Mouse (Mus musculus): ENCODE results near the gene Ildr2.

Ildr2 gene

GRCm38 (mm10) chr1:166284390-166284789, 30.5 kb downstream of the Ildr2 start:
- DNase-seq (ENCODE audit: low spot score), result no peak

- no peak for DNase-seq (ENCODE audit: low spot score)
Measured at GRCm38 (mm10) chr1:166286231-166286630, 32.3 kb downstream of the Ildr2 start.

DNA sequence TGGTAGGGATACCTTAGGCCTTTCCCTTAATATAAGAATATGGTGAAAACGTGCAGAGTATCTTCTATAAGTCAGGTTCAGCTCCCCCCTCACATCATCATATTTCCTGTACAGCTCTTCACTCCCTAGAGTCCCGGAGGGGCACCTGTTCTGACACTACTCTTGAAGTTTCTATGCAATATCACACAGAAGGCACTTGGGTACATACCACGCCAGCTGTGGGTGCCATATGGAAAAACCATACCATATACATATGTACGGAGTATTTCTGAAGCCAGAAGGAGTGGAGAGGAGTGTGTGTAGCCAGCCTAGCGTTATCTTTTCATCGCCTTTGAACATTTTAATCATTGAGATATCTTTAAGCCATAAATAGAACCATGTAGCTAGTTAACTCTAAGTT, 36.6 kb downstream of the Ildr2 start:
- no peak for DNase-seq (ENCODE audit: low spot score)

GRCm38 (mm10) chr1:166293086-166293485, 39.1 kb downstream of the Ildr2 start:
- no peak for DNase-seq (ENCODE audit: low spot score)

- DNase-seq (ENCODE audit: low spot score), result no peak
Measured at GRCm38 (mm10) chr1:166295548-166295947, 41.6 kb downstream of the Ildr2 start.

DNA sequence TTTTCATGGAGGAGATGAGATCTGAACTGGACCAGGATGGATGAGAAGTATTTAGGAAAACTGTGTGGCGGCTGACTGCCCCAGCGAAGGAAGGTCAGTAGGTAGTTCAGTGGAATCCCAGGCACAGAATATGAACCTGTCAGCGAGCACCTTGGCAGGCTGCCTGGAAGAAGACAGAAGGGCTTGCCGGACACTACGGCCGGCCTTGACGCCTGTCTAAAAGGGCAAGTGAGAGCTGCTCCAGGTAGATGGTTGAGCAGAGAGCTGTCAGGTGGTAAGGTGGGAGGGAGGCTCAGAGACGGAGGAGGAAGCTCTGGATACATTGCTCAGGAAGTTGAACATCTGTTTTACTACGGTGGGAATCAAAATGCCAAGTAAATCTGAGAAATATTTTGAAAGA, 42.4 kb downstream of the Ildr2 start:
- DNase-seq (ENCODE audit: low spot score), result no peak

DNA sequence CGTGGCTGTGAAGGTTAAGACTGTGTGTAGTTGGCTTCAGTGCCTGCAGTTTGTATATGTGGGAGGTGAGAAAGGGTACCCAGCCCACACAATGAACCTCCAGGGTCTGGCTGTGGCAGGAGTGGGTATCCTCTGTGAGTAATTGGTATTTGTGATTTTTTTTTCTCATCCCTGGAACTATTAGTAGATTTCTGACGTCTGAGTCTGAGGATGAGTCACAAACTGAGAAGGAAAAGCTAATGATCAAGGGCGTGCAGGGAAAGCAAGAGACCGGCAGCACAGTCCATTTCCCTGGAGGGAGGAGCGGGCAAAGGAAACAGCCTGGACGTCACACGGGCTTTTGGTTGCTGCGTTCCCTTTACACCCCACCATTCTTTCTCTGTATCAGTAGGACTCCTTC, 43.0 kb downstream of the Ildr2 start:
- DNase-seq (ENCODE audit: low spot score), result no peak

DNA sequence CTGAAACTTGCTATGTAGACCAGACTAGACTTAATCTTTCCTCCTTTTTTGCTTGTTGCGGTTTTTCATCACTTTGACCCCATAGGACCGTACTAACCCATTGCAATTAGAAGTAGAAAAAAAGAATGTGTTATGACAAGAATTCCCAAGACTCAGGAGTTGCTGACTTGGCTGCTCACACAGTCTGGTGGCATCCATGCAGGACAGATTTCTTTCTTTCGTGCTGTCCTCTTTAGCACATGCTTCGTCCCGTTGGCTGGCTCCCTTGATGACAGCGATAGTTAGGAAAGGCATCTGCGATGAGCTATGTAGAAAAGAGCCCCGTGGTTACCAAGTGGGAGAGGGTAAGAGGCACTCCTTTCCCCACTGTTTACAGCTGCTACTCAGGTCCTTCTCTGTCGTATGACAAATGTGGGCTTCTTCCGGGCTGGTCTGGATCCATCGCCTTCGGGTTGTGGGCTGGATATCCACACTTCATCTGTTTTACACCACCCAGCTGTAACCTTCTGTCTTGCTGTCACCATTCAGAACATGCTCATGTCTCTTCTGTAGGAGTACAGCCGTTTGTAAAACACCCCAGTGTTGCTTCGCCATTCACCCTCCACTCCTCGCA, 43.7 kb downstream of the Ildr2 start:
- DNase-seq (ENCODE audit: low spot score), result no peak

DNA sequence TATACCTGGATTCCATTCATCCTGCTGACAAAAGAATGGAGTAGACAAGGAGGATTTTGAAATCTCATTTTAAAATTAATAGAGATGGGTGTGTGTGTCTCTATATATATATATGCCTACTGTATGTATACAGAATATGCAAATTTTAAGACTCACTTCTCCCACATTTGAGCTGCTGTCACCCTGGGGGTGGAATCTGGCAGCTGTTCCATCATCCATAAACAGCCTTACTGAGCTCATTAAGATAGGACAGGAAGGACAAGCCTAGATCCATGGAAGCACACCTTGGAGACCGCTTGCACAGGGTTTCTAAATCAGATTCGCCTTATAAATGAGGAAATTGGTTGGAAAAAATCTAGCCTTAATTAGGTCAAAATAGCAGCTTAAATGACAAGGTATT, 44.9 kb downstream of the Ildr2 start:
- DNase-seq (ENCODE audit: low spot score), result no peak

- DNase-seq (ENCODE audit: low spot score), result no peak
Measured at GRCm38 (mm10) chr1:166299821-166300220, 45.9 kb downstream of the Ildr2 start.

- no peak for DNase-seq (ENCODE audit: low spot score)
Measured at GRCm38 (mm10) chr1:166300526-166300925, 46.6 kb downstream of the Ildr2 start.

- DNase-seq (ENCODE audit: low spot score), result no peak
Measured at GRCm38 (mm10) chr1:166304352-166305240, 50.7 kb downstream of the Ildr2 start.

GRCm38 (mm10) chr1:166308471-166308850, 54.5 kb downstream of the Ildr2 start:
- DNase-seq (ENCODE audit: low spot score), result no peak

- DNase-seq (ENCODE audit: low spot score), result no peak
Measured at GRCm38 (mm10) chr1:166308851-166309715, 55.1 kb downstream of the Ildr2 start.

GRCm38 (mm10) chr1:166311151-166311550, 57.2 kb downstream of the Ildr2 start:
- DNase-seq (ENCODE audit: low spot score), result no peak

GRCm38 (mm10) chr1:166313637-166314036, 59.7 kb downstream of the Ildr2 start:
- DNase-seq (ENCODE audit: low spot score), result no peak

DNA sequence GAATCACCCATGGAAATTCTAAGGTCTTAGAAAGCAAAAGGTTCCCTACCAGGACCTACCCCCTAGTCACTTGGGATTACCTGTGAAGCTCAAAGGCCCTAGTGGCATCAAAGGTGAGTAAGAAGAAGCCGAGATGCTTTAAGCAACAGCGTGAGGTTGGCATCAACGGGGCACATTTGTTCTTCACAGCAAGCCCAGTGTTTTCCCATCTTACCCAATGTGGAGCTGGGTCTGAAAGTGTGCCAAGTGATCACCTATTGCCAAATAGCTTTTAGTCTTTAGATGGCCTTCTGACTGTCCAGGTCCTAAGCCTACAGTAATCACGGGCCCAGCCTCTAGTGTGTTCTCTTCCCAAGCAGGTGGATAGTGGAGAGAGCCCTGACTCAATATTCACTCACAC, 61.8 kb downstream of the Ildr2 start:
- DNase-seq (ENCODE audit: low spot score), result no peak

- no peak for DNase-seq (ENCODE audit: low spot score)
Measured at GRCm38 (mm10) chr1:166319132-166319698, 65.3 kb downstream of the Ildr2 start.

DNA sequence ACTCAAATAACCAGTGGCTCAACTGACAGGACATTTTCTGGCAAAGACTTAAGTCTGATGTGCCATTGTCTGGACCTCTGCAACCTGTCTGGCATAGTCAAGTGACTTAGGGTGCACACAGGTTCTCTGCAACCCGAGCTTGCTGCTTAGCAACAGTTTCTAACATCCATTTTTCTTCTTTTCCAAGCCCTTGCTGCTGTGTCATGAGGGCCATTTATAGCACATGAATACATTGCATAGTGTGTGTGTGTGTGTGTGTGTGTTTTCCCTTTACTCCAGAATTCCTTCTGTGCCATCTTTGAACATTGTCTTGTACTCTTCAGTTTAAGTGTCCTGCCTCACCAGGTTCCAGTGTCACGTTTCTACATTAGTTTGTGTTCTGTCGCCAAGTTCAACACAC, 72.5 kb downstream of the Ildr2 start:
- DNase-seq (ENCODE audit: low spot score), result no peak

GRCm38 (mm10) chr1:166330752-166331151, 76.8 kb downstream of the Ildr2 start:
- DNase-seq (ENCODE audit: low spot score), result no peak

- no peak for DNase-seq (ENCODE audit: low spot score)
Measured at GRCm38 (mm10) chr1:166339110-166339509, 85.2 kb downstream of the Ildr2 start.

- no peak for DNase-seq (ENCODE audit: low spot score)
Measured at GRCm38 (mm10) chr1:166342060-166342459, 88.1 kb downstream of the Ildr2 start.
